Mouse (Mus musculus): Measurements from ENCODE around the gene Evx1. TPM values are rescaled to one million over a fixed set of nuclear protein-coding genes. Genes with fewer than 3 reads are reported as not detected.

The Evx1 gene
- total RNA-seq, 2 experiments from 2014 or later = not detected

DNA sequence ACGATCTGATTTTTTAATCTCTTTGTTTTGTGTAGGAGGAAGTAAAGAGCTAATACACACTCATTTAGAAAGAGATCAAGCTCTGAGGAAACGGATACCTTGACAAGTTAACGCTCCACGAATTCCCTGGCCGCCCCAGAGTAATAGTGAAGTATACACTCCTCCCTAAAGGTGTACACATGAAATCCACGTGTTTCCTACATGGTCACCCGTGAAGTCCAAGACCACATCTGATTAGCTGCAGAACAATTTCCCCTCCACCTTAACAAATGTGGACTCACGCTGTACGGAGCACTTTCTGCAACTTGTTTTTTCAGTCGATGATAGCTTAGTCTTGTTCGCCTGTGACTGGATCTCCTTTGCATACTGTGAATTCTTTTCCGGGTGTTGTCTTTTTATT lies 23.1 kb upstream of the Evx1 start:
- no peak for DNase-seq (ENCODE audit: low spot score in 2 of 2)

DNA sequence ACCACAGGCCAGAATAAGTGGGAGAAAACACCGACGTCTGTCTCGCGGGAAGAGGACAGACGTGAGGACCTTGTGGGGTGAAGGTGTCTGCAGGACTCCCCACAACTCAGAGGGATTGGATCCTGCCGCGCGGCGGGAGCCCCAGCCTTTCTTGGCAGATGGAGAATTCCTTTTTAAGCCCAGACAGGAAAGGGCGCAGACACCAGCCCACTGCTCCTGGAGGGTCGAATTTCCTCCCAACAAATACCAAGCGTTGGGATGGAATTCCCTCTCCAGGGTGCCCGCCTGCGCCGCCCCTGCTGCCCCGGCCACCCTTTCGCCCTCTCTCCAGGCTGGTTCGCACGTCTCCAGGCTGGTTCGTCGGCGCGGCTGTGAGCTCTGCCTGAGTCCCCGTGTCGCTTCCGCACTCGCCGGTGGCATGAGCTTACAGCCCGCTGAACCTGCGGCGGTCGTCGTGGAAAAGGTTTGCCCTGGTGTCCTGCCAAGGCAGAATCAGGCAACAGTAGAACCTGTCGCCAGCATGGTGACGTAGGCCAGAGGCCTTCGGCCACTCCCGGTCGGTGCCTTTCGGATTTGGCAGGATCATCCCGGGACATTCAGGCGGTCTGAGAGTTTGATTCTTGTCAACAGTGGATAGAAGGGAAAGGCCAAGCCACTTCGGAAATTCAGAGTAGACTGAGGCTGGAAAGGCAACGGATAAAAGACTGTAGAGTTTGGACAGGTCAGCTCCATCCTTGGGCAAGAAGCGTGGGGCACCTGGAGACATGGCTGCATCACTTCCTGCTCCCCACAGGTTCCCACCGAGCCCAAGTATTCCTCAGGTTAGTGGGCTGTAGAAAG lies 22.1 kb upstream of the Evx1 start:
- no peak for DNase-seq (ENCODE audit: low spot score in 2 of 2)

GRCm38 (mm10) chr6:52292328-52292727 lies 21.0 kb upstream of the Evx1 start:
- no peak for DNase-seq (ENCODE audit: low spot score in 2 of 2)

DNA sequence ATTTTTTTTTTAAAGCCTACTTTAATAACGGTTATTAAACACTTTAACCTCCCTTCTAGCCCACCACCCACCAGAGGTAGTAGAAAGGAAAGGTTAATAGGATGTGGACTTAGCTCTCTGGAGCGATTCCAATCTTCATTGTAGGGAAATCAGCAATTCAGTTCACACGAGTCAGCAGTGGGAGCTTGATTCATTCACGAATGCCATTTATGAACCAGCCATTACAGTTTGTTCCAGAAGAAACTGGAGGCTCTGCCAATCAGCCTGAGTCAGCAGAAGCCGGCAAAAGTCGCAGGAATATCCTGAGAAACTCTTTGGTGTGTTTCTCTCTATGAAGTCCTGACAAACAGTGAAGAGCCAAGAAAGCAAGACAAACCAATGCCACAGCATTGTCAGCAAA lies 18.7 kb upstream of the Evx1 start:
- no peak for DNase-seq (ENCODE audit: low spot score in 2 of 2)

- DNase-seq (ENCODE audit: low spot score in 2 of 2) = no peak
These were observed 14.8 kb upstream of the Evx1 start for GRCm38 (mm10) chr6:52298511-52298910.

DNA sequence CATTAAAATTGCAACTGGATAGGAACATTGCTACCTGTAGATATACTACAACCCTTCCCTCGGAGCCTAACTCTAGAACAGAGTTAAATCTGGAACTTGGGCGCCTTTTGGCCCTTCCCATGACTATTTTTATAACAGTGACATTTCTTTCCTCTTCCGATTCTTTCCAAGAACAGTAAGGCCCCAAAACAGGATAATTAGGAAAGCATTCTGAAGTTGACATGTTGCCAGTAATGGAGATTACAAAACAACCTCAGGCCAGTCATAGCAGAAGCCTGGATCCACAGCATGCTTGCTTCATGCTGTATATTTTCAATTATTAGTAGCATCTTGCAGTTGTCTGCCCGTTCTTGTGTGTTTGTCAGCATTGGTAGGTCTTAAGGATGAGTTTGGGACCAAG lies 12.5 kb upstream of the Evx1 start:
- no peak for DNase-seq (ENCODE audit: low spot score in 2 of 2)

- no peak for DNase-seq (ENCODE audit: low spot score in 2 of 2)
These were observed 9.9 kb upstream of the Evx1 start for GRCm38 (mm10) chr6:52303426-52303825.

DNA sequence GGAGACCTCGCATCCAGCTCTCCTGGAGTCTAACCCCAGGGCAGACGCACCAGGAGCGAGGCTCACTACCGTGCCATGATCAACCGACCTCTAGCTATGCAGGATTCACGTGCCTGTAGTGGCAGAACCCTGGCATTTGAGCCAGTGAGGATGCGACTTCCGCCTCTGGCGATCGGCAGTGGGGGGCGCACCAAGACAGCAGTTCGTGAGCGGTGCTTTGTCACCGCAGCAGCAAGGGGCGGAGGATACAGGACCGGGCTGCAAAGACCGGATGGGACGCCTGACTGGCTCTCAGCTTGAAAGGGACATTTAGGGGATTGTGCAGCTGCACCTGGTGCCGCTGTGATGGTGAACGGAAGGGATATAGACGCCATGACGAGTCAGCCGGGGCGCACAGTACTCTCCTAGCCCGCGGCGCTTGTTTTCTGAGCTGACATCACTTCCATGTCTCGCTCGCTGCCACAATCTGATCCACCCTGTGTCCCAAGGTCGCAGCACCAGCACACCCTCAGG lies 7.4 kb upstream of the Evx1 start:
- peak; percentile 59 to 62 for DNase-seq (ENCODE audit: low spot score in 2 of 2)

DNA sequence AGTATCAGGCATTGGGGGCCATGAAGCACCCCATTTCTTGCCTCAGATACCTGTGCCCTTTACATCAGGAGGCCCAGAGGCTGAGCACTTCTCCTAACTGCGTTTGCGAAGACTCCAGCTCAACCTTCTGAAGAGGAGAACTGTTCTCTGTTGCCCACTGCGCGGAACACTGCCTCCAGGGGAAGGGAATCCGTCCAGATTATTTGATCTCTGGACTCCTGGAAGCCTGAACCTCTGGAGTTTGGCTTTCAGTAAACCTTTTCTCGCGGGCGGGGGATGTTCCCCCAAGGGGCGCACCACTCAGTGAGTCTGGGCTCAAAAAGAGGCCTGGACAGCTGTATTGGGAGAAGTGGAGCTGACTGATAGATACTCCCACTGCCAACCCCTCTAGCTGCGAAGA lies 3.5 kb upstream of the Evx1 start:
- DNase-seq (ENCODE audit: low spot score in 2 of 2) = no peak

DNA sequence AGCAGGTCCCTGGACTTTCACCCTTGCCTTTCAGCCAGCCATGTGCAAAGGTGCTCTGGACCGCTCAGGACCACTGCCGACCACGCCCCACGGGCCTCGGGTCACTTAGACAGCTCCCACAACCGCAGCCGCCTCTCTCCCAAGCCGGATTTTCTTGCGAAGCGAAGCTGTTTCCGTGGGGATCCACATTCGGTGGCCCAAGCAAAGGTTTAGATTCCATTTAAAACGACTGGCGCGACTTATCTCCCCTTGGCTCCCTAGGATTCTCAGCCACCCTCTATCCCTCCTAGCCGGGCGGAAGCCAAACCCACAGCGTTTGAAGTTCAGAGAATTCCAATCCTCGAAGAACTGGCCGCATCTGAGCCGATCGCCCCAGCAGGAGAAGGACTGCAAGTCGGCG lies 2.9 kb upstream of the Evx1 start:
- no peak for DNase-seq (ENCODE audit: low spot score in 2 of 2)

GRCm38 (mm10) chr6:52311661-52312557 lies 1.4 kb upstream of the Evx1 start:
- no peak for DNase-seq (ENCODE audit: low spot score in 2 of 2)

DNA sequence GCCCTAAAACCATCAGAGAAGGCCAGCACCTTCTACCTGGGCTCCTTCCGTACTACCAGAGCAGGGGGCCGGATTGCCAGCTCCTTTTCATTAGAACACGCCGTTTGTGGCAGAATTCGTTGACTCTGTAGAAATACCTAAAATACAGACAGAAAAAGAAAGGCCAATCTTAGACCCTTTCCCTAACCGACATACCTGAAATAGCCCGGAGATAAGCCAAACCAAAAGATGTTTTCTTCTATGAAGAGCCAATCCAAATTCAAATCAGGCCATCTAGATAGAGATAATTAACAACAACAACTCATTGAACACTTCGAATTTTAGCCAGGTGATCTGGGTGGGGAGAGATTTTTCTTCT lies 761 bp upstream of the Evx1 start:
- no peak for DNase-seq (ENCODE audit: low spot score in 2 of 2)

DNA sequence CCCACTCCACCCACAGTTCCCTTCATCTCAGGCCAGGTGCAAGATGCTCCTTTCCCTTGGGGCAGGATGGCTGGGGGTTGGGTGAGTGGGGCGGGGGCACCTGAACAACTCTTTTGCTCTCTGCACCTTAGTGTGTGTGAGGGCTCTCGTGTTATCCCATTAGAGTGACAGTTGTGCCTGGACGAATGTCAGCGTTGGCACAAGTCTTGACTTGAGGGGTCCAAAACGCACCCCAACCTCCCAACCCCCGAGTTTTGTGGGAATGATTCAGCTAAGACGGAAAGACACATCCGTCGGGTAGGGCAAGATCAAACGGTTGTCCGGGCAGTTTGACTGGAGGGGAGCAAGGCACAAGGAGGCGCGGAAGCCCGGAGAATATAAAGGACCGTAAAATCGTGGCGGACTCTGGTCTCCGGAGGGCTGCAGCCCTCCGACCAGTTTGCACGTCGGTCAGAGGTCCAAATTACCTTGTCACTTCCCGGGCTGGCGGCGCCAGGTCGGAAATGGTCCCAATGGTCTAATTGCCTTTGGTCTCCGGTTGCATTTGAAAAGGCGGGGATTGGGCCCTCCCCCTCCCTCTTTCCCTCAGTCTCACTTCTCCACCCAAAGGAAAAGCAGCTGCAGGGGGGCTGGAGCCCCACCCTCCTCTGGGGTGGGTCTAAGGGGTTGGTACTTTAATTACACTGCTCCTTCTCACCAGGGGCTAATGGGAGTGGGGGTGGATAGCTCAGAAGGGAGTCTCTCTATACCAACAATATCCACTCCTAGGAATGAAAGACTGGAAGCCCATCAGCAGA lies 1.2 kb downstream of the Evx1 start:
- no peak for DNase-seq (ENCODE audit: low spot score in 2 of 2)

DNA sequence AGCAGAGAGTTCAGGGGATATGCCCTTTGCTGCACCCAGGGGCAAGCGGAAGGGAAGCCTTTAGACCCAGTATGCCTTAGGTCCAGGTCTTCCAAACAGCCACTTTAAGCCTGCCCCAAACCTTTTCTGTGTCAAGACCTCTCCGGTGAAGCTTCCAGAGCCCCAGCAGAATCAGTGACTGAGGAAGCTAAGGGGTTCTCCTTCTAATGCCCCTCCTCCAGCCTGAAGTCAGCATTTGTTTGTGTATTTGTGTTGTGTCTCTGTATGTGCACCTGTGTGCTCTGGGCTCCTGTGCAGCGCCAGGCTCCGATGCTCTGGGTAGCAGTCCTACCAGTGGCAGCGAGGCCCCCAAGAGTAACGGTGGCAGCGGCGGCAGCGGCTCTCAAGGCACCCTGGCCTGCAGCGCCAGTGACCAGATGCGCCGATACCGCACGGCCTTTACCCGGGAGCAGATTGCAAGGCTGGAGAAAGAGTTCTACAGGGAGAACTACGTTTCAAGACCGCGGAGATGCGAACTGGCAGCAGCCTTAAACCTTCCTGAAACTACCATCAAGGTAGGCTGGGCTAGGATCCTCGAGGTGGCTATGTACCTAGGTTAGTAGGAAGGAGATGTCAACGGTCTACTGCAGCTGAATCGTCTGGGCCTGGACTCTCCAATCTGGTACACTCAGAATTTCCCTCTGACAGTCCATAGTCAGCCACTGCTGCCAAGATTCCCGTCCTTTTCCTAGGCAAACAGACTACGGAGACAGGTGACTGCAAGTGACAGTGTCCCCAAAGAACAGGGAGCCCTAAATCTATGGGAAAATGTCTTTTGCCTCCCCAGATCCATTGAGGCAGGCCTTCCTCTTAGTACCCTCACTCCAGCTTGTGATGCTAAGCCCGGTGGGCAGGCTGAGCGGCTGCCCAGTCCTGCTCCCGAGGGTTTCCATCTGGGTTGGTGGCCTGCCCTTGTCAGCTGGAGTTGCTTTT lies 2.4 kb downstream of the Evx1 start:
- DNase-seq (ENCODE audit: low spot score in 2 of 2) = no peak

- DNase-seq (ENCODE audit: low spot score in 2 of 2) = no peak
These were observed 3.3 kb downstream of the Evx1 start for GRCm38 (mm10) chr6:52316413-52317184.

DNA sequence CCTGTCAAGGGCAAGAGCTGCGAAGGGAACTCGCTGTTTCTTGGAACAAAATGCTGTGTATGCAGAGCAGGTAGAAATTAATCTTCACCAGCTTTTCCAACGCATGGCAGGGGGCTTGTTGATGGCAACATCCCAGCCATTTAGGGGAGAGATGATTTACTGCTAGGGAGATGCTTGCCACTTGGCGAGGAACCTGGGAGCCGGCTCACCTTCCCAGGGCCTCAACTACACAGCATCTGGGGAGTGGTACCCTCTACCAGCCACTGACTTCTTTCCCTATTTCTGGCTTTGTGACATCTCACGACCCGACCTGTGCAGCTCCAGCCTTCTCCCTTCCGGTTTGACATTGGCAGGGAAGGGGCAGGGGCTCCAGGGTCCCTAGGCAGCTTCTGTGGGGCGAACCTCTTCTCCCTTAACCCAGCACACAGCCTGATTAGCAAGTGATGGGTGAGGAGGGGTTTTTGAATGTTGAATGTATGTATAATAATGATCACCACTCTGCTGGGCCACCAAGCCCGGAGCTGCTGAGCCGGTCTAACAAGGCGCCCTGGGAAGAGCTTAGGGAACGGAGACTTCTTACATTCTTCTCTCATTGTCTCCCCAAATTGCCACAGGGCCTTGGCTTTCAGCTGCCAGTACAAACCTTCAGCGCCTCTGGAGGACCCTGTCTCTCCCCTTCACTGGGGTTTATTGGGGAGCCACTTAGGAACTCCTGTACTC lies 4.3 kb downstream of the Evx1 start:
- DNase-seq (ENCODE audit: low spot score in 2 of 2) = no peak

DNA sequence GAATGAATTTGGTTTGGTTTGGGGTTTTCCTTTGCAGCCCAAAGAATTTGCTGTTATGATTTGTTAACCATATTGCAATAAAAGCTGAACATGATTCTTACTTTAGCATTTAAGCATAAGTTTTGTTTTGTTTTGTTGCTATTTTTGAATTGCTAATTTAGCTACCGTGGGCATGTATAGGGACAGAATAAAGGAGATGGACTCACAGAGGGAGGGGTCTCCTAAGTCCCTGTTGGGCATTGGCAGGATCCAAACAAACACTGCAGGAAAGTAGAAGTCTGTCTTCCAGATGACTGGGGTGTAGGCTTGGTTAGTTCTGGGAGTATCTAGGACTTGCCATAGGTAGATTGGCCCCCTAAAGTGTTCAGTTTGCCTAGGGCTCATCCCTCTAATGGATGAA lies 5.0 kb downstream of the Evx1 start:
- DNase-seq (ENCODE audit: low spot score in 2 of 2) = no peak

DNA sequence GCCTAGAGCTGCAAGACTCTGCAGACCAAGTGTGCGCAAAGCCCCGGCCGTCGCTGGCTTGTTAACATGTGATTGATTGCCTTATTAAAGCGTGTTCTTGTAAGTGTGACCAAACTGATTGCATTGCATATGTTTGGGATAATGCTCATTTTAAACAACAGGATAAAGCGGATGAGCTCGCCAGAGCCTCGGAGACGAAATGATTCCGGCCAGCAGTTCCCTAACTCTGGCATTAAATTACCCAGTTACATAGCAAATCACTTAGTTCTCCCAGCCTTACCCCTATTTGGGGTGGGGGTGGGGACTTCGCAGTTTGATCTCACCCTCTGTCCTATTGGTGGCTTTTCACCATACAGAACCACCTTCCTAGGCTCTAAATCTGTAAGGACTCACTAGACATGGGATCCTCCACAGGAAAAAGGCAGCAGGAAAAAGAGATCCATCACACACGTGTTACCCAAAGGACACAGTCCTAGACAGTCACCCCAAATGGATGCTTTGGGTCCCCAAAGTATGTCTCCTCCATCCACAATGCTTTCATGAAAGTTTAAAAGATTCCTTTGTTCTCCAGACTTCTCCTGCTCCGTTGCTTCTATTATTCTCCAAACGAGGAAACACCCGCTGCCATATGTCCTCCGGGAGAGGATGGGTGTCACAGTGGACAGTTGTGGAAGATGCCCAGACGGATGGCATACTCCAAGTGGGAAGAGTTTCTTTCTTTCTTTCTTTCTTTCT lies 6.8 kb downstream of the Evx1 start:
- DNase-seq (ENCODE audit: low spot score in 2 of 2) = no peak

Data from layer of hippocampus, postnatal 14 days (tissue).